Mouse (Mus musculus) lung, embryonic 15.5 days (tissue): Measurements from ENCODE around the gene Mctp1. TPM values are rescaled to one million over a fixed set of nuclear protein-coding genes. Genes with fewer than 3 reads are reported as not detected.

Experiments used
- ATAC-seq: fragments of 200-750 bp; cut with Nextera tagmentation; 2 replicates; pipeline ENCODE4 v1.8.0; 2017; ENCODE audit warnings: moderate number of reproducible peaks, borderline replicate concordance; ENCODE audit not compliant: low FRiP score, low TSS enrichment; ENCODE audit errors: extremely low read depth
- H3K27ac ChIP-seq: fragments of 300-500 bp; sonication (generic); 2 replicates; pipeline ENCODE4 v1.5.1; 2015; ENCODE audit warnings: moderate library complexity, mild to moderate bottlenecking, inconsistent platforms
- H3K27me3 ChIP-seq: fragments of 300-500 bp; sonication (generic); 2 replicates; pipeline ENCODE4 v1.6.1; 2015; ENCODE audit warnings: inconsistent platforms
- H3K36me3 ChIP-seq: fragments of 300-500 bp; sonication (generic); 2 replicates; pipeline ENCODE4 v1.6.1; 2015; ENCODE audit warnings: inconsistent platforms
- H3K4me1 ChIP-seq: fragments of 300-500 bp; sonication (generic); 2 replicates; pipeline ENCODE4 v1.6.1; 2015; ENCODE audit warnings: inconsistent platforms
- H3K4me2 ChIP-seq: fragments of 300-500 bp; sonication (generic); 2 replicates; pipeline ENCODE4 v1.6.1; 2015; ENCODE audit warnings: inconsistent platforms, mild to moderate bottlenecking, moderate library complexity
- H3K4me3 ChIP-seq: fragments of 300-500 bp; sonication (generic); 2 replicates; pipeline ENCODE4 v1.5.1; 2015; ENCODE audit warnings: mild to moderate bottlenecking, inconsistent platforms
- H3K9ac ChIP-seq: fragments of 300-500 bp; sonication (generic); 2 replicates; pipeline ENCODE4 v1.6.1; 2015; ENCODE audit warnings: inconsistent platforms
- H3K9me3 ChIP-seq: fragments of 300-500 bp; sonication (generic); 2 replicates; pipeline ENCODE4 v1.6.1; 2016; ENCODE audit warnings: inconsistent platforms
- WGBS: fragments of 180-500 bp; shearing (Covaris S2); methylation state at CpG from one replicate; pipeline ENCODE4 v1.1.7; 2015; 5-methylcytosine and 5-hydroxymethylcytosine counted together
- polyA plus RNA-seq: library from polyadenylated mRNA; unstranded; fragments of >200 nt; fragmentation: Nextera tagmentation; extraction: Ambion mirVana; gene quantifications from 2 replicates; pipeline ENCODE4 v1.2.1, GENCODE M21; 2015

Gene Mctp1
- polyA plus RNA-seq, 1 experiment from 2014 or later = 0.76 TPM

GRCm38 (mm10) chr13:76633707-76634106 lies 249.4 kb downstream of the Mctp1 start:
- Histone ChIP-seq H3K9me3 (no peaks in the 10 kb centered on the region), H3K27me3 (no peaks in the 10 kb centered on the region), H3K27ac (no peak overlapping the region), H3K4me3 (no peak overlapping the region), H3K36me3 (no peaks in the 10 kb centered on the region), H3K4me2 (no peak overlapping the region), H3K4me1 (no peaks in the 10 kb centered on the region), H3K9ac (no peak overlapping the region)
- WGBS = 83% methylated on average over 1 of the region's 1 CpGs
- no peak for ATAC-seq

DNA sequence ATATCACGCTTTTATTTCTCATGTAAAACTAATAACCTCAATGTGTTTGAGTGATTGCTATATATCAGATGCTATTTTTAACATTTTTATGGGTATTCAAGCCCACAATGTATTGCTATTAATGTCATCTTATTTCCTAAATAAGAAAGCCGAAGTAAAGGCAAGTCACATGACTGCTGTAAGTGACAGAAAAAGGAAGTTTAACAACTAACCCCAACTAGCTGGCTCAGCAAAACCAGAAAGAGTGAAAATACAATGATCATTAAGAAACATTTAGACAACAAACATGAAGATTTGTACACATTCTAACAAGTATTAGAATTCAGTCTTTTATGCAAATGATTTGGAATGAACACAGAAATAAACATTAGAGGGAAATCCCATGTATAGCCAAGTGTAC lies 253.9 kb downstream of the Mctp1 start:
- Histone ChIP-seq H3K9ac (no peak overlapping the region), H3K4me2 (no peak overlapping the region), H3K4me3 (no peak overlapping the region), H3K27me3 (no peaks in the 10 kb centered on the region), H3K36me3 (no peaks in the 10 kb centered on the region), H3K4me1 (no peaks in the 10 kb centered on the region), H3K27ac (no peak overlapping the region), H3K9me3 (no peaks in the 10 kb centered on the region)
- no peak for ATAC-seq
- WGBS = 70% methylated on average over 2 of the region's 2 CpGs

DNA sequence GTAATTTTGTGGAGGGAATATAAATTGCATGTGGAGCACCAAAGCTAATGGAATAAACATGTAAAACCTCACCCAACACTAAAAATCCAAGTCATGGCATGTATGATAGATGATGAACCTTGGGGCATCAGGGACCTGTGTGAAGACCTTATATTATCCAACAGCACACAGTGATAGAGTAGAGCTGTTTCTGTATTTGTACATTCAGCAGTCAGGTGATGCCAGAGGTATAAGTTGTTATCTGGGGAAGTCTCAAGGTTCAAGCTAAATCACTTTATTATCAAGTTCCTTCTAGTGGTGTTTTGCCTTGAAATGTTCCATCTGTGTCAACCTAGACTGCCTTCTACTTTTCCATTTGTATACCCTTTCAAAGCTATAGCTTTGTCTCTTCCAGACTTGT lies 275.2 kb downstream of the Mctp1 start:
- ATAC-seq = no peak
- no peak overlapping the region for H3K27ac ChIP-seq
- no peak overlapping the region for H3K4me3 ChIP-seq
- no peaks in the 10 kb centered on the region for H3K27me3 ChIP-seq
- no peak overlapping the region for H3K4me2 ChIP-seq
- H3K4me1 ChIP-seq = no peaks in the 10 kb centered on the region
- no peaks in the 10 kb centered on the region for H3K9me3 ChIP-seq
- H3K36me3 ChIP-seq = no peaks in the 10 kb centered on the region
- no peak overlapping the region for H3K9ac ChIP-seq

GRCm38 (mm10) chr13:76681286-76681685 lies 297.0 kb downstream of the Mctp1 start:
- Histone ChIP-seq H3K4me1 (no peaks in the 10 kb centered on the region), H3K9ac (no peak overlapping the region), H3K4me3 (no peak overlapping the region), H3K36me3 (no peaks in the 10 kb centered on the region), H3K27me3 (no peaks in the 10 kb centered on the region), H3K9me3 (no peaks in the 10 kb centered on the region), H3K27ac (no peak overlapping the region), H3K4me2 (no peak overlapping the region)
- ATAC-seq = no peak

GRCm38 (mm10) chr13:76689349-76689748 lies 305.0 kb downstream of the Mctp1 start:
- Histone ChIP-seq H3K4me2 (no peak overlapping the region), H3K36me3 (no peaks in the 10 kb centered on the region), H3K4me3 (no peak overlapping the region), H3K9me3 (no peaks in the 10 kb centered on the region), H3K27me3 (no peaks in the 10 kb centered on the region), H3K9ac (no peak overlapping the region), H3K27ac (no peak overlapping the region), H3K4me1 (no peaks in the 10 kb centered on the region)
- WGBS = 75% methylated on average over 2 of the region's 2 CpGs
- ATAC-seq = no peak

- no peak overlapping the region for H3K4me2 ChIP-seq
- no peaks in the 10 kb centered on the region for H3K27me3 ChIP-seq
- no peak overlapping the region for H3K9ac ChIP-seq
- no peaks in the 10 kb centered on the region for H3K9me3 ChIP-seq
- no peak overlapping the region for H3K4me3 ChIP-seq
- no peaks in the 10 kb centered on the region for H3K36me3 ChIP-seq
- ATAC-seq = no peak
- no peak overlapping the region for H3K27ac ChIP-seq
- H3K4me1 ChIP-seq = no peaks in the 10 kb centered on the region
These were observed 305.8 kb downstream of the Mctp1 start for GRCm38 (mm10) chr13:76690143-76690542.

DNA sequence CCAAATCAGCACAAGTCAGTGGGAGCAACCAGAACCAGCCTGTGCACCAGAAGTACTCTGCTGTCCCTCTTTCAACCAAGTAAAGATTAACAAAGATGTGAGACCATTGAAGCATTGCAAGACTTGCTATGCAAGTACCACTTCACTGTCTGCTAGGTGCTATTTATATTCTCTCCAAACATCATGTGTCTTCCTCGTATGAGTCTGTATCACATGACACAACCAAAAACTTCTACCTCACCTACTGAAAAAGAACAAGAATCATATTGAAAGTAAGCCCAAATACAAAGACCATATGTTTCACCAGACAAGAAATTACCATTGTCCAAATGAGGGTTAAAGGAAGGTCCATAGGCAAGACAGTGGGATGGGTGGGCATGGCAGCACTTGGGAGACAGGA lies 306.4 kb downstream of the Mctp1 start:
- Histone ChIP-seq H3K27me3 (no peaks in the 10 kb centered on the region), H3K9ac (no peak overlapping the region), H3K4me3 (no peak overlapping the region), H3K4me2 (no peak overlapping the region), H3K27ac (no peak overlapping the region), H3K9me3 (no peaks in the 10 kb centered on the region), H3K36me3 (no peaks in the 10 kb centered on the region), H3K4me1 (no peaks in the 10 kb centered on the region)
- WGBS = 44% methylated on average over 1 of the region's 1 CpGs
- no peak for ATAC-seq

DNA sequence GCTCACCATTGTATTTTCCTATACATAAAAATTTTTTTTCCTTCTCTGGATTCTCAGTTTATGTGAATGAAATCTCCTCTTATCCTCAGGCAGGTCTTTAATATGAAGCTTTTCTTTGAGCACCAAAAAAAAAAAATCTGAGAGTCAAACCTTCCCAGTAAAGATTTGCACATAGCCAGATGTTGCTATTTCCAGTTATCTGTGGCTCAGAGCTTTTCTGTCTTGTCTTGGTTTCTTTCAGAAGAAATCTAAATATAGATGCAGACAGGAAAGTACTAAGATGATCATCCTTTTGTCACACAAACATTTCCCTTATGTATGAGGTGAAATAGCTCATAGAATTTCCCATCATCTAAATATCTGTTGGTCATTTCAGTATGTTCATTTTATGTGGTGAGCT lies 349.7 kb downstream of the Mctp1 start:
- Histone ChIP-seq H3K4me3 (no peak overlapping the region), H3K9me3 (no peaks in the 10 kb centered on the region), H3K36me3 (no peaks in the 10 kb centered on the region), H3K27ac (no peak overlapping the region), H3K4me2 (no peak overlapping the region), H3K27me3 (no peaks in the 10 kb centered on the region), H3K4me1 (no peaks in the 10 kb centered on the region), H3K9ac (no peak overlapping the region)
- no peak for ATAC-seq

DNA sequence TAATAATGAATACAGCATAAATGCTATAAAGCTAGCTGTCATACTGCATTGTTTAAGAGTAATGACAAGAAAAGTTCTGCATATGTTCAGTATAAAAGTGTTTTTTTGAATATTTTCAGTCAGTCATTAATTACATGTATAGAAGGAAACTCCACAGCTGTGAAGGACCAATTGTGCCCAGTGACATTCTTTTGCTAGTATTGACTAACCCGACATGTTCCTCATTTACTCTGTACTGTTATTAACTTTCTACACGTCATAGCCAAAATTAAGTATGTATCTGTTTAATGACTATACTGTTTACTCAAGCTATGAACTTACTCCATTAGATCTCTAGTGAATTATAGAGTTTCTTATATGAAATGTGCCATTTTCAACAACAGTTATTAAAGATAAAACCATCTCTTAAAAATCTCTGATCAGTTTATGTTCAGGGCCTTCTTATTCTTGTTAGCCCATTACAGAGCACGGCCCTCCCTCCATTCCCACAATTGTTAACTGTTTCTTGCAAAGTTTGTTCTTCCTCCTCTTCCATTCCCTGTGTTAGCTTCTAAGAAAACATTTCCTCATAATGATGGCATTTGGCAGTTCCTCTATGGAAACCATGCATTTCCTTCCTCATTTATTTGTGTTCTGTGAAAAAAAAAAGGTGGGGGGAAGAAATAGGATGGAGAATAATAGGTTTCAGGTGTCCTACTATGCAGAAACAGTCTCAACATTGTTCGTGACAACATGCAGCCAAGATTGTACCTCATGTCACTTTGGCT lies 366.5 kb downstream of the Mctp1 start:
- Histone ChIP-seq H3K27me3 (no peaks in the 10 kb centered on the region), H3K36me3 (no peaks in the 10 kb centered on the region), H3K9ac (no peak overlapping the region), H3K4me1 (no peaks in the 10 kb centered on the region), H3K27ac (no peak overlapping the region), H3K4me2 (no peak overlapping the region), H3K4me3 (no peak overlapping the region), H3K9me3 (no peaks in the 10 kb centered on the region)
- no peak for ATAC-seq
- WGBS = 54% methylated on average over 4 of the region's 4 CpGs

DNA sequence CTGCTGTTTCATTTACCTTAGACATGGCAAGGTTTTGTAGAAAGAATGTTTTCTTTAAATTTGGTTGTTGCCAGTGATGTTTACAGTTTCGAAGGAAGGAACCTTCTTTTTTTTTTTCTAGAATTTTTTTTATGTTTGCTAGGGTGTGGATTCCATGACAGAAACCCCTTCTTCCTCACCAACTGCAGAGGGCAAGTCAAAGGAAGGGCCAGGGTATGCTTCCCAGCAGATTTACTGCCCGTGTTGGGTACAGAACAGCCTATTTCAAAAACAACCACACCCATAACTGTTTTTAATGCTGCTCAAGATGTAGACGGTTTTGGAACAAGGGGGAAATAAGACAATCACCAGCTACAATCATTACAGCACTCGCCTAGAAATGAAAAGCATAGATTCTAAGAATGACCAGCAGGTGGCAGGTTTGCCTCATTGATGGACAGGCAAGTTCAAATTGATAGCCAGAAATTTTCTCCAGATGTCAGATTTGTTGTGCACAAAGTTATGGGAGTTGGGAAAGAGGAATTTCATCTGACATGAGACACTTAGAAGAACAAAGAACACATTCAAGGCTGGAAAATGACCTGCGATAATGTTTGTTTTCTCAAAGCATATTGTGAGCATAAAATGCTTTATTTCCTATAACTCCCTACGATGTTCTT lies 375.6 kb downstream of the Mctp1 start:
- Histone ChIP-seq H3K9me3 (no peaks in the 10 kb centered on the region), H3K4me2 (no peak overlapping the region), H3K4me1 (no peaks in the 10 kb centered on the region), H3K4me3 (no peak overlapping the region), H3K36me3 (no peaks in the 10 kb centered on the region), H3K27ac (no peak overlapping the region), H3K27me3 (no peaks in the 10 kb centered on the region), H3K9ac (no peak overlapping the region)
- WGBS = 21% methylated on average over 6 of the region's 6 CpGs
- no peak; the same call in 1 of the 2 replicates for ATAC-seq

DNA sequence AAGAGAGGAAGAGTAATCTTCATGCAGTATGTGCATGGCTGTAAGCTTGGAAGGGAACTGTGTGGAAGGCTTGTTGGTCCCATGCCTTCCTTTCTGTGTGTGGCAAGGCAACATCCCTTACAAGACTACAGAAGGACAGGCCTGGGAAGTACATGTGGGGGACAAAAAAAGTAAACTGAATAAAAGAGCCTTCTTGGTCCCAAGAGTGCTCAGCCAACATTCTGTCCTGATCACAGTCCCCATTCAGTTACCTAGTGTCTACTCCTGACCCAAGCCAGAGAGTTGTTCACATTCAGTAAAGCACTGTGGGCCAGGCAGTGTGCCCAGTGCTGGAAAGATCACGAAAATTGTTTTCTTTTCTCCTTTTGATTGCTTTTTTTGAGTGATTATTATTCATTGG lies 415.3 kb downstream of the Mctp1 start:
- no peak overlapping the region for H3K4me3 ChIP-seq
- H3K4me1 ChIP-seq = no peaks in the 10 kb centered on the region
- WGBS = 41% methylated on average over 1 of the region's 1 CpGs
- H3K4me2 ChIP-seq = no peak overlapping the region
- no peak overlapping the region for H3K27ac ChIP-seq
- no peak for ATAC-seq
- no peaks in the 10 kb centered on the region for H3K27me3 ChIP-seq
- H3K9ac ChIP-seq = no peak overlapping the region
- H3K36me3 ChIP-seq = no peaks in the 10 kb centered on the region
- H3K9me3 ChIP-seq = no peaks in the 10 kb centered on the region

DNA sequence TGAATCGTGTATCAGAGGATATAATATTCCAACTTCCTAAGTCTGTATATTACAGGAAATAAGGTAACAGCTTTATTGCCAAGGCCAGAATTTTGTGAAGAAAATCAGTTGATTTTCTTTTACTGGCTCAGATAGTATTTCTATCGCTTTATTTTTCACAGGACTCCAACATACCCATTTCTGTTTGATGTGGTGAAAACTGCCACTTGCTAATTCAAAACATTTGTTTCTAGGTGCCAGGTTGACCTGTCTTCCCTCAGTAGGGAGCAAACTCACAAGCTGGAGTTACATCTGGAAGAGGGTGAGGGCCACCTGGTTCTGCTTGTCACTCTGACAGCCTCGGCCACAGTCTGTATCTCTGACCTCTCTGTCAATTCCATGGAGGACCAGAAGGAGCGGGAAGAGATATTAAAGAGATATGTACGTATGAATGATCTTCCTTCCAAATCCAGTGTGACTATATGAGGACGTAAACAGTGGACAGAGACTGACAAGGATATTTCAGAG lies 416.8 kb downstream of the Mctp1 start:
- WGBS = 42% methylated on average over 6 of the region's 6 CpGs
- no peaks in the 10 kb centered on the region for H3K9me3 ChIP-seq
- no peak overlapping the region for H3K27ac ChIP-seq
- no peak for ATAC-seq
- H3K4me2 ChIP-seq = no peak overlapping the region
- H3K4me1 ChIP-seq = no peaks in the 10 kb centered on the region
- no peaks in the 10 kb centered on the region for H3K27me3 ChIP-seq
- no peaks in the 10 kb centered on the region for H3K36me3 ChIP-seq
- no peak overlapping the region for H3K9ac ChIP-seq
- no peak overlapping the region for H3K4me3 ChIP-seq
